Mouse (Mus musculus) kidney, postnatal 36 days (tissue): ENCODE measurements around the gene Pter.

Experiments
- DNase-seq, 2 experiments: peaks; one replicate each; pipeline ENCODE4 v3.0.0; 2021 to 2022; ENCODE audit warnings: mixed read lengths in 2 of 2

Pter gene

DNA sequence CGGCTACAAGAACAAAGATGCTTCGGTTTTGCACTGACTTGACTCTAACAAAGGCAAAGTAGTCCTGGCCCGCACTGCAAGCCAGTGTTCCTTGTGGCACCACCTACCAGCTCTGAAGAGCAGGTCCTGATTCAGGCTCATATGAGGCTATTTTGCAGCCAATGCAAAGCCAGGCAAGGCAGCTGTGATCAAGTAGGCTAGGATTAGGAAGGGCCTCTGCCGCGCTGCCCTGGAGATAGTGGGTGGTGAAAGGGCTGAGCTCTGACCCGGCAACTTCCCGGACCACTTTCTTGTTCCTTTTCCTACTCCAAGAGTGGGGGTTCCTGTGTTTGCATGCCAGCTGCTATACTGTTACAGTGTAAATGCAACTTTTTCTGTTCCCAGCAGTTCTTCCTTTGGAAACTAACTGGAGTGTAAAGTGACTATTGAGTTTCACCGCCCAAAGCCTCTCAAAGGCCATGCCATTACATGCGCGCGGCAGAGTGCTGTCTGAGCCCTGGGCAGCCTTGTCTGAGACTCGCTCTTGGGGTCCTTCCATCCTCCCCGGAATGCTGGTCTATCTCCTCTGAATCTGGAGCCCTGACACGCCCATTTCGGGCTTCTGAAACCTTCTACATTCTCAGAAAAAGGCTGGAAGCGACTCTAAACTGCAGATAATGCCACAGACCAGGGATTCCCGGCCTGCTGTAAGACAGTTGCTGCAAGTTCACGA, 85.6 kb downstream of the Pter start:
- peak in 1 of 2 experiments; percentile 13 for DNase-seq

DNA sequence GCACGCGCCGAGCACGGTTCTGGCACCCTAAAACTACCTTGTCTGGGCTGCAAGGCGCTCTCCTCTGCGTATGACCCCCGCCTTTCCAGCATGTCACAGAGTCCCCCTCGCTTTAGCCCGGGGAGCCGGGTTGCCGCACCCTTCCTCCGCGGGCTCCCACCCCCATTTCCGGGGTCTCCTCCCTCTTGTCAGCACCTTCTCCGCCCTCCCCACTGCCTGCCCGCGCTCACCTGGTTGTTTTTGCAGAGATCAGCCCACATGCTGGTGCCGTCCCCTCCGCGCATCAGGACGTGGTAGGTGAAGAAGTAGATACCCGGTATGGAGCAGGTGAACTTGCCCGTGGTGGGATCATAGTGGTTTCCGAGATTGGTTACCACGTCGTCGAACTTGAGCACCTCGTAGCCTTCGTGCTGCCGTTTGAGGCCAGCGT, 86.2 kb downstream of the Pter start:
- peak in 1 of 2 experiments; percentile 28 for DNase-seq

DNA sequence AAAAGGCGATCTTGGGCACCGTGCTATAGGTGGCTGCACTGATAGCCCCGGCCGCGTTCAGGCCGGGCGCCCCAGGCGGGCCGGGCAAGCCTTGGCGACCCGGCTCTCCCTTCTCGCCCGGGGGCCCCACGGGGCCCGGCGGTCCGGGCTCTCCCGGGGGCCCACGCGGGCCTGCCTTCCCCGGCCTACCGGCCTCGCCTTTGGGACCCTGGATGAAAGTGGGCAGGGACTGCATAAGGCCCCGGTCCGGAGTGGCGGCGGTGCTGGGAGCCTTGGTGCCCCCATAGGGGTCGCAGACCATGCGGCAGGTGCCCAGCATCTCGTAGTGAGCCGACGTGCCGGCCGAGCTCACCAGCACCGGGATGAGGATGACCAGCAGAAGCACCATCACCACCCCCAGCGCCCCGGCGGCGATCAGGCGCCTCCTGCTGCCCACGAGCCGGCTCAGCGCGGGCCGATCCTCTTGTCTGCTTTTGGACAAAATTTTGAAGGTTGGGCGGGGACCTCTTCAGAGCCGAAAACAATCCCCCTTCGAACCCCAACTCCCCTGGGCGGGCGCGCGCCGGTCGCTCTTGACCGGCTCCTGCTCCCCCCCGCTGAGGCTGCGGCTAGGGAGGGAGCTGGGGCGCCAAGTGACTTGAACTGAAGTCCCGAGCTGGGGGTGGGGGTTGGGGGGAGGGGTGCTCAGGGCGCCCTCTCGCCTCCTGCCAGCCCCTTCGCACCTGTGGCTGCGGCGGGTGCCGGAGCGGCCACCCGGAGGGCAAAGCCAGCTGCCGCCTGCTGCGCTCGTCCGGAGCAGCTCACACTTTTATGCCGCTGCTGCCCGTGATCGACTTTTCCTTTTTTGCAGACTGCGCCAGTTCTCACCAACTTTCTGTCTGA, 86.9 kb downstream of the Pter start:
- peak; percentile 33 to 62 for DNase-seq

DNA sequence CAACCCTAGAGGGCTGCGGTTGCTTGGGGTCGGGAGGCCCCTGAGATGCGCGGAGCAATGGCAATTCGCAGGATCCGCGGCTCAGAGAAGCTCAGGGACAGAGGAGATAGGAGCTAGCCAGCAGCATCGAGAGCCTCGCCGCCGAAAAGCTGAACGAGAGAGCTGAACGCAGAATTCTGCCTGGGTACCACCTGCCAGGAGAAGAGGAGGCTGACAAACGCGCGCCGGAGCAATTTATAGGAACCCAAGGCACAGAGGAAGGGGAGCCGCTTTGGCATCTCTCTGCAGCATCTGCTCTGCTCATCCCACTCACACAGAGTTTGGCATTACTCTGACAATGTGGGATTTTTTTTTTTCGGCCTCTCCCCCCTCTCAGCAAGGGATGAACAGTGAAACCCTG, 87.6 kb downstream of the Pter start, which contains the start of gene C1ql3:
C1ql3 (minus strand) TSS at position 335 of the 400 bp plus-strand sequence.
- peak in 1 of 2 experiments; percentile 6 for DNase-seq

DNA sequence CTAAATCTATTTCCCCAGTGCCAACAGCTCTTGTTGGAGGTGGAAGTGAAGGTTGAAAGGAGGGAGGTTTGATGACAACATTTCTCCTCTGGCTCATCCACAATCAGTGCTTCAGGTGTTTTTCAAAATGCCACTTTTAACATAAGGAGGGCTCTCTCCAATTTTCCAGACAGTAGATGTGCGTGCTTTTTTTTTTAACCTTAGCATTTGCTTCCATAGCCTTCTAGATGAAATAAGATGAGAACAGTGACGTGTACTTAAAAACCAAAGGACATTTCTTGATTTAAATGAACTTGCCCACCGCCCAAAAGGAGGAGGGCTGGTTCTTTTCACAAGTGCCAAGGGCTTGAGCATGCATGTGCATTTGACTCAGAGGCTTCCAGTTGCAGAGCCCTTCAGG, 88.1 kb downstream of the Pter start:
- no peak for DNase-seq

DNA sequence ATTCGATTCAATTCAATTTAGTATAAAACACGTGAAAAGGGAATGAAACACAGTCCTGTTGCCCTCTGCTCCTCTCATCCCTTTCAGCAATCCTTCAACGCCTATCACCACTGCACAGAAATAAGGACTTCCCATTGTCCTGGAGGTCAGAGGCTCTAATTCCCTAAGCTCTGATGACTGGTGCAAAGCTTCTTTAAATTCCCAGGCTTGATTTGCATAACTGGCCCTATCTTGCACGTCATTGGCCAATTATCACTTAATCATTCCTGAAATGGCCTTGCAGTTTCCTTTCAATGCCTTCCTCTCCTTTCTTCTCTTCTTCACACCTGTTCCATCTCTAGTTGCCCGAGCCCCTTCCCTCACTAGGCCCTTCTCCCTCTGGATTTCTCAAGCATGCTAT, 94.5 kb downstream of the Pter start:
- DNase-seq, result no peak

DNA sequence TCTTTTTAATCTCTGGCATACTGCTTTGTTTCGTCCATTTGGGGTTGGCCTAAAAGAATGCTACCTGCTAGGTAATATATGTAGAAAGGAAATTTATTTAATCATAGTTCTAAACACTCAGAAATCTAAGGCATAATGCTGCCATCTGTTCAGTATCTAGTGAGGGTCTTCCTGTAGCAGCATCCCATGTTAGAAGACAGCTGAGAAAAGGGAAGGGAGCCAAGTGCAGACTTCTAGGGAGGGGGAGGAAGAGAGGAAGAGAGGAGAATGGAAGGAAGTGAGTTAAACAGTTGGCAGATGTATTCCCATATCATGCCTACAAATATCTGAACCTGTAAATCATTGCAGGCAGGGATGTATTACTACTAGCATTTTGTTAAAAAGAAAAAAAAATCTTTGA, 95.0 kb downstream of the Pter start:
- no peak for DNase-seq

DNA sequence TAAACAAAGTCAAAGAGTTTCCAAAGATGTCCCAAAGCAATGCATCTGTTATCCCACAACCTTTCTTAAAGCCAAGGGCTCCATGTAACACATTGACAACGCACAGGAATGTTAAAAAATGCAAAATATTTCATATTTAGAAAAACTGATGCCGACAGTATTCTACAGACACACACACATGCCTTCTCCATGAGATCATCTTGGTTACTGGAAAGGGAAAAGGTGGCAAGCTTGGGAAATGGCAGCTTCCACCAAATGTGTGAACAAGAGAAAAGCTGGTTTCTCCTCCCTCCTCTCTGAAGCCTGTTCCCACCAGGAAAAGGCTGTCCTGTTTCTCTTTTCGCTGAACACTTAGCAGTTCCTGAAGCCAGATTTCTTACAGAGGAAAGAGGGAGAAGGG, 114.9 kb downstream of the Pter start:
- no peak for DNase-seq

DNA sequence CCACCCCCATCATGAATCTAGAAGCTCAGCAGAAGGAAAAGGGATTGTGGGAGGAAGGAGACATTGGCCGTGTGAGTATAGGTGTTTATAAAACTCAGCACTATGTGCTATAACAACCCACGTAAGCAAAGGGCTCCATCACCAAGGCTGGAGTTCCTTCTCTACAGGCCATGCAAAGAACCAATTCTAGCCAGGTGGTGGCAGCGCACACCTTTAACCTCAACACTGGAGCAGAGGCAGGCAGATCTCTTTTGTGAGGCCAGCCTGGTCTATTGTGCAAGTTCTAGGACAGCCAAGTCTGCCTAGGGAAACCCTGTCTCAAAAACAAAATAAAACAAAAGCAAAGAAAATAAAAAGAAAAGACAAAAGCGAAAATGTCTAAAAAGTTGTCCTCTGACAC, 115.9 kb downstream of the Pter start:
- no peak for DNase-seq

DNA sequence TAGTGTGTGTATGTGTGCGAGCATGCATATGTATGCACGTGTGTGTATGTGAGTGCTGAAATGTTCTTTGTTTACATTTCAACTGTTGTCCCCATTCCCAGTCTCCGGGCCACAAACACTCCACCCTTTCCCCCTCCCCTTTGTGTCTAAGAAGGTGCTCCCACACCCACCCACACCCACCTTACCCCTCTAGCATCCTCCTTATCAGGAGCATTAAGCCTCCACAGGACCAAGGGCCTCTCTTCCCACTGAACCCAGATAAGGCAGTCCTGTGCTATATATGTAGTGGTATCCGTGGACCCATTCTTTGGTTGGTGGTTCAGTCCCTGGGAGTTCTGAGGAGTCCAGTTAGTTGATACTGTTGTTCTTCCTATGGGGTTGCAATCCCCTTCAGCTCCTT, 120.7 kb downstream of the Pter start:
- DNase-seq, result no peak

DNA sequence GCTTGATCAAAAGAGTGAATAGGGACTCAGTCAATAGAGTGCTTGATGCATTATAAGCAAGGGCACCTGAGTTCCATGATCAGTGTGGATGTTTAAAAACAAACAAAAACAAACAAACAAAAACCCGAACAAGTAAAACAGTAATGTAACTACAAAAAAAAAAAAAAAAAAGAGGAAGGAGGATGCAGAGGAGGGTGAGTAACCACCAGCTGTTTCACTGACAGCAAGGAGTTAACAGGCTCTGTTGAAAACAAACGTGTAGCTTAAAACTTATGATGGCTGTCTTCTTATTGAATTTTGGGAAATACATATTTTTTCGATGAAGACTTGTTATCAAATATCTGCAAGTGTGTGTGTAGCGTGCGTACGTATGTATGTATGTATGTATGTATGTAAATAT, 124.8 kb downstream of the Pter start:
- no peak for DNase-seq
